Mouse (Mus musculus): ENCODE data around the gene Ift43. TPM values are rescaled to one million over a fixed set of nuclear protein-coding genes. Genes with fewer than 3 reads are reported as not detected.

The Ift43 gene
- total and polyA plus RNA-seq, 3 experiments = 0.42 to 1.9 TPM; not detected in 1

DNA sequence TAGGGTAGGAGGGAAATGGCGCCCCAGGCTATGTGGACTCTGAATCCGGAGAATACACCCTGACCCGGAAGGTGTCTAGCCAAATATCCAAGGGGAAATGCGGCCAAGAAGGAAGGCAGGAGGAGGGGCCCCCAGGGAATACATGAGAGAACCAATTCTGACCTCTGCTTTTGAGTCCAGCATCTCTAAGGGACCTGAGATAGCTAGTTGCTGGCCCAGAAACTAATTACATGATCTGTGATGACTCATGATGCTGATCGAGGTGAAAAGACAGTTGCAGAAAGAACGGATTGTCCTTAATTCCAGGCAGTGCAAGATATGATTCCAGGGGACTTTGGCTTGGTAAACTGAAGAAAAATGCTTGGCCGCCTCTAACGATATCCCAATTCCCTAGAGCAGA, 25.4 kb upstream of the Ift43 start:
- Histone ChIP-seq H3K27ac (ENCODE audit: control insufficient read depth, low read depth, low read length) (no peak overlapping the region), H3K79me2 (ENCODE audit: control insufficient read depth, insufficient read depth, low read length, poor library complexity) (no peaks in the 10 kb centered on the region), H3K4me3 (ENCODE audit: control insufficient read depth in 1 of 2, insufficient read depth in 1 of 2, low read depth in 2 of 2, low read length in 2 of 2) (no peak overlapping the region), H3K9ac (ENCODE audit: control insufficient read depth, low read depth, low read length, poor library complexity, severe bottlenecking) (no peak overlapping the region), H3K9me3 (replicated peaks; ENCODE audit: insufficient read depth, low read length) (no peaks in the 10 kb centered on the region), H3K27me3 (ENCODE audit: control insufficient read depth in 1 of 2, insufficient read depth in 2 of 2, low read length in 2 of 2) (no peaks in the 10 kb centered on the region), H3K4me1 (ENCODE audit: control insufficient read depth in 1 of 2, insufficient read depth in 2 of 2, low read length in 2 of 2) (no peaks in the 10 kb centered on the region), H3K36me3 (ENCODE audit: control insufficient read depth in 1 of 2, insufficient read depth in 2 of 2, low read length in 2 of 2) (no peaks in the 10 kb centered on the region; a peak in 1 of 4 replicates)
- TF ChIP-seq GABPA (IDR thresholded peaks at IDR 0.05; ENCODE audit: low read depth, low read length) (no peak), TCF12 (IDR thresholded peaks at IDR 0.05; ENCODE audit: low read depth, low read length) (no peak)
- no peak for DNase-seq (ENCODE audit: low read depth, low spot score)

GRCm38 (mm10) chr12:86057516-86057915, 24.8 kb upstream of the Ift43 start:
- no peak overlapping the region for H3K4me3 ChIP-seq (ENCODE audit: control insufficient read depth in 1 of 2, insufficient read depth in 1 of 2, low read depth in 2 of 2, low read length in 2 of 2)
- no peaks in the 10 kb centered on the region for H3K4me1 ChIP-seq (ENCODE audit: control insufficient read depth in 1 of 2, insufficient read depth in 2 of 2, low read length in 2 of 2)
- H3K27me3 ChIP-seq (ENCODE audit: control insufficient read depth in 1 of 2, insufficient read depth in 2 of 2, low read length in 2 of 2) = no peaks in the 10 kb centered on the region
- no peak for DNase-seq (ENCODE audit: low read depth, low spot score)
- H3K9me3 ChIP-seq (replicated peaks; ENCODE audit: insufficient read depth, low read length) = no peaks in the 10 kb centered on the region
- no peaks in the 10 kb centered on the region; a peak in 1 of 4 replicates for H3K36me3 ChIP-seq (ENCODE audit: control insufficient read depth in 1 of 2, insufficient read depth in 2 of 2, low read length in 2 of 2)
- TF ChIP-seq HCFC1 (IDR thresholded peaks at IDR 0.05; ENCODE audit: low read depth, low read length) (no peak), E2F4 (IDR thresholded peaks at IDR 0.05; ENCODE audit: borderline replicate concordance, low read depth, low read length) (no peak), NELFE (IDR thresholded peaks at IDR 0.05; ENCODE audit: low read depth, low read length) (no peak), CHD2 (IDR thresholded peaks at IDR 0.05; ENCODE audit: low read length) (no peak), RAD21 (IDR thresholded peaks at IDR 0.05; ENCODE audit: low read depth, low read length) (no peak), SMC3 (IDR thresholded peaks at IDR 0.05; ENCODE audit: low read depth, low read length) (no peak), TBP (IDR thresholded peaks at IDR 0.05; ENCODE audit: low read depth, low read length) (no peak), POLR2AphosphoS2 (IDR thresholded peaks at IDR 0.05; ENCODE audit: low read length) (no peak), ZNF384 (IDR thresholded peaks at IDR 0.05; ENCODE audit: low read depth, low read length) (no peak), MAZ (IDR thresholded peaks at IDR 0.05; ENCODE audit: low read depth, low read length) (no peak), EP300 (IDR thresholded peaks at IDR 0.05; ENCODE audit: low read depth in 1 of 2, low read length in 2 of 2) (no peak), CTCF (IDR thresholded peaks at IDR 0.05 in 2 of 3, conservative IDR thresholded peaks at IDR 0.05 in 1 of 3; ENCODE audit: control insufficient read depth in 1 of 3, insufficient read depth in 1 of 3, low read depth in 2 of 3, low read length in 3 of 3, poor library complexity in 1 of 3, severe bottlenecking in 1 of 3) (no peak), ZMIZ1 (IDR thresholded peaks at IDR 0.05; ENCODE audit: low read depth, low read length) (no peak), ETS1 (IDR thresholded peaks at IDR 0.05; ENCODE audit: low read depth, low read length) (no peak), TAL1 (IDR thresholded peaks at IDR 0.05; ENCODE audit: low read length) (no peak), MAX (IDR thresholded peaks at IDR 0.05; ENCODE audit: low read length) (no peak), POLR2A (IDR thresholded peaks at IDR 0.05; ENCODE audit: control insufficient read depth in 1 of 2, insufficient read depth in 1 of 2, low read depth in 1 of 2, low read length in 2 of 2, poor library complexity in 1 of 2) (no peak)
- H3K9ac ChIP-seq (ENCODE audit: control insufficient read depth, low read depth, low read length, poor library complexity, severe bottlenecking) = no peak overlapping the region
- H3K27ac ChIP-seq (ENCODE audit: control insufficient read depth, low read depth, low read length) = no peak overlapping the region
- no peaks in the 10 kb centered on the region for H3K79me2 ChIP-seq (ENCODE audit: control insufficient read depth, insufficient read depth, low read length, poor library complexity)

Measured in MEL (cell line).